Mouse (Mus musculus): ENCODE data around the gene Clptm1l.

Clptm1l gene

DNA sequence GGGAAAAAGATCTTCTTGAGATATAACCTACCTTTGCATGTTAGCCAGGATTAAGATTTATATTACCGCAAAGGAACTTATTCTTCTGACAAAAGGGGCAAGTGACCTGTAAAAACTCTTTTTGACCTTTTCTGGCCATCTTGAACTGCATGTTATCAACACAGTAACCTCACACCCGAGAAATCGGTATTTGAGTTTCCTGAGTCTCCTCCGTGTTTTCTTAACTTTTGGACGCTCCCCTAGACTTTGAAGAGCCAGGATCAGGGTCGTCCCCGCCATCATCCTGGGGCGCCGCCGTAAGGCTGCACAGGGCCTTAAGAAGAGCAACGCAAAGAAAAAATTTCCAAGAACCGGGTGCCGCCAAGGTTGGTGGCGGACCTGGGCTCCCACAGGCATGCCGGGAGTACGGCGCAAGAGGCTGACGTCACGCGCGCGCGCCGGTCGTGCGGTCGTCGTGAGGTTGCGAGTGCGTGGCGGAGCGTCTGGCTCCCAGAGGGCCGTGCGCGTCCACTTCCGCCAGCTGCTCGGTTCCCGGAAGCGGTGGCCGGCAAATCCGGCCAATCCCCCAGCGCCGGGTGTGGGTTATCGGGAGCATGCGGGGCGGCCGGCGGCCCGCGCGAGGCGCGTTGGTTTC lies at the start of gene Clptm1l:
Gene Clptm1l (plus strand): TSS at position 485 of the 634 bp plus-strand sequence.
- CTCF ChIA-PET: no interaction called here

DNA sequence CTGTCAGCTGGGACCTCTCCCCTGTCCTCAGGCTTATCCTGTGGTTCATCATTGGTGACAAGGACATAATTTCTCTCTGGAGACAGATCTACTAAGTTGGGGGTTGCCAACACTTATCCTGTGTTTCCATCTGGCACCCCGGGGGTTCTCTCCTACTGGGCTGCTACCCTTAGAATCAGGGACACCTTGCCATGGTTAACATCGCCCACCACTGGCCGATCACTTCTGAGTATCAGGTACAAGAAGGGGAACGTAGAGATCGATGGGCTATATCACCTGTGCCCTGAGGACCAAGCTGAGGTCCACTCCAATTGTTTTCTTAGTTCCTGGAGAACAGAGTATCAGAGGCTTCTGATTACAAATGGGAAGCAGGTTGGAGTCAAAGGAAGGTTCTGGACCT lies 39.6 kb upstream of the Clptm1l start:
- CTCF ChIA-PET: no interaction called here

DNA sequence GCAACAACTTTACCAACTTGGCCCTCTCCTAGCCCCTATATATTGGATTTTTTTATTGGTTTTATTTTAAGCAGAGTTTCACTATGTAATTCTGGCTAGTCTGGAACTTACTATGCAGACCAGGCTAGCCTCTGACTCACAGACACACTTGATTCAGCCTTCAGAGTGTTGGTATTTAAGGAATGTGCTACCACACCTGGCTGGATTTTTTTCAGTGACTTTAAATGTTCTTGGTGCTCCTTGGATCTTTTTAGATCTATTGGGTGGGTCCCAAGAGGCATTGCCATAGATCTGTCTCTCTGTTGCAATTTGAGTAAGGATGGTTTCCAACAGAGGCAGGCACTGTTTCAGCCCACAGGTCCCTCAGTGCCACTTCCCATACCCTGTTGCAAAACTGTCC lies 28.8 kb upstream of the Clptm1l start:
- CTCF ChIA-PET: no interaction called here

DNA sequence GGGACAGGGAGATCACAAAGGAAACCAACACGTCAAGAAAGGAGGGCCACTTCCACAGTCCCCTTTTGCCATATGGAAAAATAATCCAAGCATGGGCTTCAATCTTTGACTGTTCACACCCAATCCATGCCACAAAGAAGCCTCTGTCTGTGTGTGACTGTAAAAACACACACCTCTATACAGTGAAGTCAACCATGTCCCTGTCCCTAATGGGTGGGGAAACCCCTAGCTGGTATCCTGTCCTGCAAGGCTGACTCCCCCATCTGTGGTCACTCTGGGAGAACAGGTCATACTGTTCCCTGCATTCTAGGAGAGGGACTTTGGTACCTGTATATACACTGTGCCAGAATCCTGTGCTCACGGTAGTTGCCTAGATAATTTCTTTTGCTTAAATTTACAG lies 26.5 kb upstream of the Clptm1l start:
- CTCF ChIA-PET: no interaction called here

DNA sequence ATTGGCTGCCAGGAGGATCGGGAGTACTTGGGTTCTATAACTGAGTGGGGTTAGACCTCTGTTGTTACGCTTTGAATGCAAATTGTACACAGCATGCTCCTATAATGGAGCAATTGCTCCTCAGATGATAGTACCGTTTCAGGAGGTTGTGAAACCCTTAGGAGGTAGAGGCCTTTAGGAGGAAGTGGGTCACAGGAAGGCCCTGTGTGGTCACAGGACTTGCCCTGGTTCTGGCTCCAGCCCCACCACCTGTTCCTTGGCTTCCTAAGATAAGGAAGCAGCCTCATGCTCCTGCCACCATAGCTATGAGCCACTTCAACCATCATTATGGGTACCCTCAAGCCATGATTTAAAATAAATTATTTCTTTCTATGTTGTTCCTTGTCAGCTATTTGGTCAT lies 12.3 kb upstream of the Clptm1l start:
- CTCF ChIA-PET: no interaction called here

DNA sequence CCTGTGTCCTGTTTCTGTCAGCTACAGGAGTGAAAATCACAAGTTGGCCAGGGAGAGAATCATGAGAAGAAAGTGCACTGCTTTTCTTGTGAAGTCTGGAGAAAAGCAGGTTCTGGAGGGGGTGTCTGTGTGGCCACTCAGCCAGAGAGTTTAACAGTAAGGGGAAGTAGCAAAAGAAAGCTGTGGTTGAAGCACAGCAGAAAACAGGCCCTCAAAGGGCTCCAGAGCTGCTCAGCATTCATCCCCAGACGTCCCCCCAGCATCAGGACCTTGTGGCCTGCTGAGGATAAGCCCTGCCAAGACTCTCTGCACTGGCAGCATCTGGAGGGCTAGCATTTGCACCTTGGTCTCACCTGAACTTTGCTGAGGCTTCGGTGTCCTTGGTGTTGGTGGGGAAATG lies 11.3 kb upstream of the Clptm1l start:
- CTCF ChIA-PET: no interaction called here

DNA sequence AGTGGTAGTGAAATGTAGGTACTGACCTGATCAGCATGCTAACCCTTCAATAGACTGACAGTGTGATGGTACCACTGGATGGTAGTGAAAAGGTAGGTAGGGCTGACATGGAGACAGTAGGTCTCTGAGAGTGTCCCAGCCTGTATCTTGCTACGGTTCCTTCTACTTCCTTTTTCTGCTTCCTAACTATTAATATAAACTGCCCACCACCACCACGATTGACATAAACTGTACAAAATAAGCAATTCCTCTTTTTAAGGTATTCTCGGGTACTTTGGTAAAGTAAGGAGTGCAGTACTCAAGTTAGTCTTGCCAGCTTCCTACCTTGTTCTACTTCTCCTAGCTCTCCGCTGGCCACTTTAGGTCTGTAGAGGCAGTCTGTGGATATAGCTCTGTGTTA lies 7.5 kb upstream of the Clptm1l start:
- CTCF ChIA-PET: no interaction called here

DNA sequence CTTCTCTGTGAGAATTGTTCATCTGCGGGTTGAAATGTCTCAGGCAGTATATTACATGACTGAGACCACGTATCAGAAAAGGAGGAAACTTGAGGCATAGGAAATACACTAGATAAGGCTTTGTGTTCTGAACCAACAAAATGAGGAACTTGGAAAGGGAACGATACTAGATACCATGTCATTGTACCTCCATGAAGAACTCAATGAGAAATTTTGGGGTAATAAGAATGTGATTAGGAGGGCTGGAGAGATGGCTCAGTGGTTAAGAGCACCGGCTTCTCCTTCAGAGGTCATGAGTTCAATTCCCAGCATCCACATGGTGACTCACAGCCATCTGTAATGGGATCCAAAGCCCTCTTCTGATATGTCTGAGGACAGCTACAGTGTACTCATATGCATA lies 3.6 kb upstream of the Clptm1l start:
- CTCF ChIA-PET: no interaction called here

DNA sequence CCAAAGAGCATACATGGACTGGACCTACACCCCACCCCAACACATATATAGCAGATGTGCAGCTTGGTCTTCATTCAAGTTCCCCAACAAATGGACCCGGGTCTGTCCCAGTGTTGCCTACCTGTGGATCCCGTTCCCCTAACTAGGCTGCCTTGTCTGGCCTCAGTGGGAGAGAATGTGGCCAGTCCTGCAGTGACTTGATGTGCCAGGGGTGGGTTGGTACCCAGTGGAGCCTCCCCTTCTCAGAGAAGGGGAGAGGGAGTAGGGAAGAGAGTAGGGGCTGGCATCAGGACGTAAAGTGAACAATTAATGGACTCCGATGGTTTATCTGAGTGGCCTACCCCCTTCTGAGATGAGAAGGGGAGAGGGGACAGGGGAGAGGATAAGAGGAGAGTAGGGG lies 760 bp upstream of the Clptm1l start:
- CTCF ChIA-PET: no interaction called here

DNA sequence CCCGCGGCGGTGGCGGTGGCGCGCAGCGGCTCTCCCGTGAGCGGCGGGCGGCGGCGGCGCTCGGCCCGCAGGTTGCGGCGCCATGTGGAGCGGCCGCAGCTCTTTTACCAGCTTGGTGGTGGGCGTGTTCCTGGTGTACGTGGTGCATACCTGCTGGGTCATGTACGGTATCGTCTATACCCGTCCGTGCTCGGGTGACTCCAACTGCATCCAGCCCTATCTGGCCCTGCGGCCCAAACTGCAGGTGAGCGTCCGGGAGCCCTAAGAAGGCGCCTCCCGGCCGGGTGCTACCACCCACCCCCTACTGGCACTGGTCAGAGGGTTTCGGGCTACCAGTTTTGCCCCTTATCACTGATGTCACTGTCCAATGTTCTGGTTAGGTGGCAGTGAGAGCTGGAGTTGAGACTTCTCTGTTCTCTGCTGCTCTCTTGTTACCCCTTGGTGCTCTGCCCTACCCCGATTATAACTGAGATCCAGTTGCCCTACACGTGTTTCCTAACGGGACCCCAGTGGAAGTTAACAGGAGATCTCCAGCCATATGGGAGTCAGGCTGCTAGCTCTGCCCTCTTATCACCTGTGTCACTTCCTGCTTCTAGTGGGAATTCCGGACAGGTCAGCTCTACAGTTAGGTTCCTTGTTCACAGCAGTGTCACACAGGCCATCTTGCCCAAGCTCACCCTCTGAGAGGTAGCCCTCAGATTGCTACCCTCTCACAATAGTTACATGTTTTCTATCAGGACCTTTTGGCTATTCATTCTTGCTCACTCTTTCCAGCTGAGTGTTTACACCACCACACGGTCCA lies 551 bp downstream of the Clptm1l start:
- CTCF ChIA-PET: no interaction called here

DNA sequence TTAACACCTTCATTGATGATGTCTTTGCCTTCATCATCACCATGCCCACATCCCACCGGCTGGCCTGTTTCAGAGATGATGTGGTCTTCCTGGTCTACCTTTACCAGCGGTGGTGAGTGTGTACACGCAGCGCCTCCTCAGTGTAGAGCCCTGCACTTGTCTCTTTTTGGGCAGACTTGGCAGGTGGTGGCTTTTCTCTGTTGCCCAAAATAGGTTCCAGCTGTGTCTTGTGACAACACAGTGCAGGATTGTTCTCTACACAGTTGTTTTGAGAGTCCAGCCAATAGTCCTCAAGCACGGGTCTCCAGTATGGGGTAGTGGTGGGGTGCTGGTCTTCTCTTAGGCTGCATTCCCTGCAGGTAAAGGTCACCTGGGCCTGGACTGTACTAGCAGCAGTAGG lies 14.6 kb downstream of the Clptm1l start:
- CTCF ChIA-PET: no interaction called here

DNA sequence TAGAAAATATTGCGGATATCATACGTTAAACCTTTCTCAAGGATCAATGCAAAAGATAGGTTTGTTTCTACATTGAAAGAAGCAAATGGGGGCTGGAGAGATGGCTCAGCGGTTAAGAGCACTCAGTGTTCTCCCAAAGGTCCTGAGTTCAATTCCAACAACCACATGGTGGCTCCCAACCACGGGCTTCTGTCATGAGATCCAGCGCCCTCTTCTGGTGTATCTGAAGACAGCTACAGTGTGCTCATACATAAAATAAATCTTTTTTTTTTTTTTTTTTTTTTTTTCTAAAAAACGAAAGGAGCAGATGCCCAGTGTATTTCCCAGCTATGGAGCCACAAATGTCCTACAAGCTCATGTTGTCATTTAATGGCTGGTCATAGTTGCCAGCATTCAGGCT lies 16.8 kb downstream of the Clptm1l start:
- CTCF ChIA-PET: no interaction called here

DNA sequence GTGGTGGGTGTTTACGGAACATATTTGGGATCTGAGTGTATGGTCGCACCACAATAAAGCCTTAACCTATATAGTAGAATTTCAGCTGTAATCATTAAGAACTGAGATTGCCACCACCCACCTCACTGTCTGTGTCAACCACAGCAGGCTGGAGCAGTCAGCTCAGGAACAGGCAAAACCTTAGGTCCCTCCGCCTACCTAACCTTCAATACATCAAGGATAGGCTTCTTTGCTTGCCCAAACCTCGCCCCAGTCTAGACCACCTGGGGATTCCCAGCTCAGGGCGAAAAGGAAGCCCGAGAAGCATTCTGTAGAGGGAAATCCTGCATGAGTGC lies 22.6 kb downstream of the Clptm1l start:
- CTCF ChIA-PET: interaction anchor here (0.6 kb wide), 1 partner anchor 111 kb away, joined by 5 read pairs; no protein-coding TSS in a partner anchor

DNA sequence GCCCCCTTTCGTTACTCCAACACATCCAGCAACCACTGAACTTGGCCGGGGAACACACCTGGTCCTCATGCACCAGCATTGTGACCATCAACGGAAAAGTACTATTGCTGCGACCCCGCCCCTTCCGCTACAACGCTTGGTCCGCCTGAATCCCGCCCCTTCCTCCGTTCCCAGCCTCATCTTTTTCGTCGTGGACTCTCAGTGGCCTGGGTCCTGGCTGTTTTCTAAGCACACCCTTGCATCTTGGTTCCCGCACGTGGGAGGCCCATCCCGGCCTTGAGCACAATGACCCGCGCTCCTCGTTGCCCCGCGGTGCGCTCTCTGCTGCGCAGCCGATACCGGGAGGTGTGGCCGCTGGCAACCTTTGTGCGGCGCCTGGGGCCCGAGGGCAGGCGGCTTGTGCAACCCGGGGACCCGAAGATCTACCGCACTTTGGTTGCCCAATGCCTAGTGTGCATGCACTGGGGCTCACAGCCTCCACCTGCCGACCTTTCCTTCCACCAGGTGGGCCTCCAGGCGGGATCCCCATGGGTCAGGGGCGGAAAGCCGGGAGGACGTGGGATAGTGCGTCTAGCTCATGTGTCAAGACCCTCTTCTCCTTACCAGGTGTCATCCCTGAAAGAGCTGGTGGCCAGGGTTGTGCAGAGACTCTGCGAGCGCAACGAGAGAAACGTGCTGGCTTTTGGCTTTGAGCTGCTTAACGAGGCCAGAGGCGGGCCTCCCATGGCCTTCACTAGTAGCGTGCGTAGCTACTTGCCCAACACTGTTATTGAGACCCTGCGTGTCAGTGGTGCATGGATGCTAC lies 23.1 kb downstream of the Clptm1l start, which contains the start of gene Tert:
Gene Tert (plus strand): TSS at position 167 of the 805 bp plus-strand sequence.
- CTCF ChIA-PET: interaction anchor here (0.6 kb wide), 1 partner anchor 14 kb away, joined by 3 read pairs; no protein-coding TSS in a partner anchor

DNA sequence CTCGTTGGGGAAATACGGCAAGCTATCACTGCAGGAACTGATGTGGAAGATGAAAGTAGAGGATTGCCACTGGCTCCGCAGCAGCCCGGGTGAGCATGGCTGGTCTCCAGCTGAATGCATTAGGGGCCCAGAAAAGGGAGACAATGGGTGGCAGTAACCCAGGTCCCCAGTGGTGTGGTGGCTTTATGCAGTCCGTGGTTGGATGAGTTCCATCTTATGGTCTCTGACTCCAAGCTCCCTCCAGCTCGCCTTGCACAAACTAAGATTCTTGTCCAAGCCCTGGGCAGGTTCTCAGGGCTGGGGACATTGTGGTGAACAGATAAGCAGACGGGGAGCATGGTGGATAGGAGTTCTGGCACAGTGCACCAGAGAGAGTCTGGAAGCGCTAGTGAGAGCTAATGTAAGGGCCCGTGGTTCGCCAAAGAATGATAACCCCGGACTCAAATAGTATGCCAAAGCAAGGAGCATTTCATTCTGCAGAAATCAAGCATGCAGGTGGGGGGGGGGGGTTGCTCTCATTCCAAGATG lies 24.8 kb downstream of the Clptm1l start:
- CTCF ChIA-PET: no interaction called here

DNA sequence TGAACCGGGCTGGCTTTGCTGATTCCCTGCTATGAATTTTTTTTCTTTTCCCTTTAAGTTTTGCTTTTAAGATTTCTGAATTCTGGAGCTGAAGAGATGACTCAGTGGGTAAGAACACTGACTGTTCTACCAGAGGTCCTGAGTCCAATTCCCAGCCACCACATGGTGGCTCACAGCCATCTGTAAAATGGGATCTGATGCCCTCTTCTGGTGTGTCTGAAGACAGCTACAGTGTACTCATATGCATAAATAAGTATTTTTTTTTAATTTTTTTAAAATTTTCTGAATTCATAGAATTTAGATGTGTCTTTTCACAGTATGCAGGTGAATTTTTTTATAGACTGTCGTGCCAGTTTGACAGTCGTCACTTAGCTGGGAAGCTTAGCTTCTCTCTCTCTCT lies 28.0 kb downstream of the Clptm1l start:
- CTCF ChIA-PET: no interaction called here

DNA sequence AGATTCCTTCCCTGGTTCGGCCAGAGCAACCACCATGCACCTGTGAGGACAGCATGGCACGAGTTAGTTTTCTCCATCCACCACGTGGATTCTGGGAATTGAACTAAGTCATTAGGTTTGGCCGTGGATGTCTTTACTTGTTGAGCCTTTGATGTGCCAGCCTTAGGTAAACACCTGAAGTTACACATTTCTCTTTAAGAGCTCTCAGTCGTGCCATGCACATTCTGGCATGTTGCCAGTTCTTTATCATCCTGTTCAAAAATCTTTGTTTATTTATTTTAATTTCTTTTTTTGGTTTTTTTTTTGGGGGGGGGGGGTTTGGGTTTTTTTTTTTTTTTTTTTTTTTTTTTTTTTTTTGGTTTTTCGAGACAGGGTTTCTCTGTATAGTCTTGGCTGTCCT lies 34.0 kb downstream of the Clptm1l start:
- CTCF ChIA-PET: no interaction called here

DNA sequence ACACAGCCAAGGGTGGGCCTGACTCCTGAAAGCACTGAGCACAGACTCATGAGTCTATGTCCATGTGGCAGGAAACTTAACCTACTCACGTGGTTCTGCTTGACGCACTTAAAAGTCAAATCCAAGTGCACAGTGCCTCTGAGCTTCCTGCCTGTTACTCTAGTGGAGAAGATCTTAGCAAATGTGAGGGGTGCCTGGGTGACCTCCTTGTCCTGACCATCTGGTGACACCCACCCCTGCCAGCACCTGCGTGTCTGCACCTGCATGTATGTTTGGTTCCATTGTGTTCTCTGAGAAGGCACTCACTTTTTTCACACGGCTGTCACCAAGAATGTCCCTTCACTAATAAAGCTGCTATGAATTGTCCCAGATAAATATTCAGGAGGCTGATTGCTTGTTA lies 37.5 kb downstream of the Clptm1l start:
- CTCF ChIA-PET: no interaction called here

DNA sequence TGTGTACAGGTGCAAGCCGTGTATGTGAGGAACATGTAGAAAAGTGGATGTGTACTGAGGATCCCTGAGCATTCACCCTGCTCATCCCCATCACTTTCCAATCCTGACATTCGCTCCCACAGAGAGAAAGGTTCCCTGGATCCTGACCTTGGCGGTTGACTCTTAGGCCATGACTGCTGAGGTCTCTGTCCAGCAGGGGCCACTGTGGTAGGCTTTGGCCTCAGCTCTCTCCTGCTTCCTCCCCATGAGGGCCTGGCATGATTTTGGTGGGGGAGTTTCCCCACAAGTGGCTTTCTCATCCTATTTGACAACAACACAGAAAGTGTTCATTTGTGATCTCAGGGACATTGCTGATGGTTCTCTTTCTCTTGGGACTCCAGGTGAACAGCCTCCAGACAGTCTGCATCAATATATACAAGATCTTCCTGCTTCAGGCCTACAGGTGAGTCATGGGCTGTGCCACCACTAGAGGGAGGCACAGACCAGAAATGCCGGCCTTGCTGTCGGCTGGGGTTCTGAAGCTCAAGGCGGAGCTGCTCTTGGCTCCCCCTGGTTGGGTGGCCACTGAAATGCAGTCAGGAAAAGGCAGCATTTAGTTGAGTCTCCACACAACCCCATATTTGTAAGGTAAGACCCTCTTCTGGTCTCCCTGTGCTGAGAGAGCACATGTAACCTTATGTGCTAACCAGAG lies 42.7 kb downstream of the Clptm1l start:
- CTCF ChIA-PET: interaction anchor here (0.9 to 1.2 kb wide), 2 partner anchors 71 to 175 kb away, joined by 3 to 4 read pairs; no protein-coding TSS in a partner anchor

DNA sequence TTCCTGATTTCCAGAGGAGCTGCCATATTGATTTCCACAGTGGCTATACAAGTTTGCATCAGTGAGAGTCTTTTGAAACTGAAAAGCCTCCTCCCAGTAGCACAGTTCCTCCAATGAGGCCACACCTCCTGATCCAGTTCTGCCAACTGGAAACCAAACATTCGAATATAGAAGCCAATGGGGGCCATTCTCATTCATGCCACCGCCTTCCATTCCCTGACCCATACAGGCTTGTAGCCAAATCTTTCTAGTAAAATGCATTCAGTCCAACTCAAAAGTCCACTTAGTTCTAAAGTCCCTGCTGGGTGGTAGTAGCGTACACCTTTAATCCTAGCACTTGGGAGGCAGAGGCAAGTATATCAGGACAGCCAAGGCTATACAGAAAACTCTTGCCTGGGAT lies 49.5 kb downstream of the Clptm1l start:
- CTCF ChIA-PET: no interaction called here

DNA sequence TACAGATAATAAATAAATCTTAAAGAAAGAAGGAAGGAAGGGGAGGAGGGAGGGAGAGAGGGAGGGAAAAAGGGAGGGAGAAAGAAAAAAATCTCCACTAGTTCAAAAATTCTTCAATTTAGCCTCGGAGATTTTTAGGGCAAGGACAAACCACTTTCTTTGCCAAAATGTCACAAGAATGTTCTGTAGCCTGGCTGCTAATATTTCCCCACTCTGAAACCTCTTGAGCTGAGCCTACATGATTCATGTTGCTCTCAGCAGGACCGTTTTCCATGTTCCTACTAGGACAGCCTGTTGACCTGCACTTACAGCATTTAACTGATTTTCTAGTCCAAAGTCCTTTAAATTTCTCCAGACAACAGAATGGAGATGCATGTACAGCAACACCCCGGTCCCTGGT lies 51.2 kb downstream of the Clptm1l start:
- CTCF ChIA-PET: no interaction called here

DNA sequence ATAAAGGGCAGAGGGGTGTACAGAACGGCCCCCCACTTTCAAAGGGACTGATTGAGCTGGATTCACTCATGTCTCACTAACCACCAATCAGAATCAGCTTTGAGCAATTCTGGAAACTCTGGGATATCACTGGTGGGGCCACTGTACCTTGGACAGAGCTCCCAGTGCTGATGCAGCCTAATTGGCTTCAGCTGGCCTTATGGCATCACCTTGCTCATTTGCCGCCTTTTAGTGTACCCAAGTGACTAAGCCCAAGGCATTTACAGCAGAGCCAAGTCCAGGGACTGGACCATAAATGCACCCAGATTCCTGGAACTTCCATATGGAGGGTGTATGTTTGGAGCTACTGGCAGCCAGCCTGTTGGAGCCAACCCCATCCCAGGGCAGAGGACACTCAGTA lies 55.1 kb downstream of the Clptm1l start:
- CTCF ChIA-PET: no interaction called here
